Mouse (Mus musculus) midbrain, embryonic 14.5 days (tissue): ENCODE results near the gene Scgb1b3. TPM values are rescaled to one million over a fixed set of nuclear protein-coding genes. Genes with fewer than 3 reads are reported as not detected.

Source experiments
- ATAC-seq: fragments of 200-750 bp; cut with Nextera tagmentation; 2 replicates; pipeline ENCODE4 v1.8.0; 2017; ENCODE audit warnings: moderate number of reproducible peaks, moderate library complexity; ENCODE audit not compliant: low FRiP score, low TSS enrichment
- DNase-seq: peaks from one replicate; pipeline ENCODE4 v3.0.0-alpha.2; 2015
- H3K27ac ChIP-seq: fragments of 300-500 bp; sonication (generic); replicated peaks from 2 replicates; pipeline ENCODE4 v1.5.1; 2014; ENCODE audit warnings: mild to moderate bottlenecking, low read depth, low read length, moderate library complexity
- H3K27me3 ChIP-seq: fragments of 300-500 bp; sonication (generic); 2 replicates; pipeline ENCODE4 v1.6.1; 2014; ENCODE audit warnings: low read length, control low read depth, mixed read lengths; ENCODE audit not compliant: control insufficient read depth, insufficient read depth
- H3K36me3 ChIP-seq: fragments of 300-500 bp; sonication (generic); 2 replicates; pipeline ENCODE4 v1.6.1; 2014; ENCODE audit warnings: low read length, control low read depth; ENCODE audit not compliant: control insufficient read depth, insufficient read depth
- H3K4me1 ChIP-seq: fragments of 300-500 bp; sonication (generic); 2 replicates; pipeline ENCODE4 v1.6.1; 2014; ENCODE audit warnings: mild to moderate bottlenecking, antibody characterized with exemption, low read length, control low read depth; ENCODE audit not compliant: control insufficient read depth, insufficient read depth
- H3K4me2 ChIP-seq: fragments of 300-500 bp; sonication (generic); 2 replicates; pipeline ENCODE4 v1.6.1; 2014; ENCODE audit warnings: mild to moderate bottlenecking, low read length, moderate library complexity
- H3K4me3 ChIP-seq: fragments of 300-500 bp; sonication (generic); replicated peaks from 2 replicates; pipeline ENCODE4 v1.5.1; 2014; ENCODE audit warnings: low read depth, low read length
- H3K9ac ChIP-seq: fragments of 300-500 bp; sonication (generic); replicated peaks from 2 replicates; pipeline ENCODE4 v1.6.1; 2014; ENCODE audit warnings: mild to moderate bottlenecking, low read length, moderate library complexity
- H3K9me3 ChIP-seq: fragments of 300-500 bp; sonication (generic); 2 replicates; pipeline ENCODE4 v1.6.1; 2016; ENCODE audit warnings: low read length, control low read depth, mixed read lengths; ENCODE audit not compliant: control insufficient read depth
- WGBS: fragments of 180-500 bp; shearing (Covaris S2); extraction: QIAGEN DNeasy Blood & Tissue Kit; methylation state at CpG from one replicate; pipeline ENCODE4 v1.1.7; 2014; 5-methylcytosine and 5-hydroxymethylcytosine counted together
- polyA plus RNA-seq: library from polyadenylated mRNA; unstranded; fragments of >200 nt; fragmentation: Nextera tagmentation; extraction: Ambion mirVana; gene quantifications from 2 replicates; pipeline ENCODE4 v1.2.1, GENCODE M21; 2014

Scgb1b3 gene
- not detected in 2 replicates for polyA plus RNA-seq

GRCm38 (mm10) chr7:31375292-31375691 is at the start of gene Scgb1b3:
Gene Scgb1b3, plus strand, starts transcription at chr7:31375592.
- H3K9ac ChIP-seq, result no peak within 1 kb of the TSS
- H3K27ac ChIP-seq, result no peak within 1 kb of the TSS
- H3K4me1 ChIP-seq, result no peaks in the 10 kb centered on the region
- ATAC-seq, result no peak
- H3K9me3 ChIP-seq, result peaks cover 30% of the 10 kb centered on the region
- no peaks in the 10 kb centered on the region for H3K27me3 ChIP-seq
- H3K36me3 ChIP-seq, result no peaks in the 10 kb centered on the region
- no peak within 1 kb of the TSS for H3K4me3 ChIP-seq
- no peak within 1 kb of the TSS for H3K4me2 ChIP-seq
- 75% methylated on average over 3 of the region's 3 CpGs for WGBS
- DNase-seq, result no peak

GRCm38 (mm10) chr7:31362022-31362560 is 13.3 kb upstream of the Scgb1b3 start, which contains the start of gene Scgb2b3:
Gene Scgb2b3, minus strand, starts transcription at chr7:31362072.
- Histone ChIP-seq H3K9me3 (peaks cover 24% of the 10 kb centered on the region), H3K36me3 (no peaks in the 10 kb centered on the region), H3K9ac (no peak within 1 kb of the TSS), H3K4me3 (no peak within 1 kb of the TSS), H3K27ac (no peak within 1 kb of the TSS), H3K4me2 (no peak within 1 kb of the TSS), H3K4me1 (no peaks in the 10 kb centered on the region), H3K27me3 (no peaks in the 10 kb centered on the region)
- no peak for DNase-seq
- ATAC-seq, result no peak
- 67% methylated on average over 4 of the region's 4 CpGs for WGBS

Other genes starting within 250 kb of the Scgb1b3 start
- gene Scn1b, start 248.6 kb upstream of the Scgb1b3 start, polyA plus RNA-seq, result 5.6 TPM in 2 replicates
- gene Gramd1a, start 219.7 kb upstream of the Scgb1b3 start, polyA plus RNA-seq, result 205 and 232 TPM in 2 replicates
- not detected in 2 replicates for gene Scgb2b2, start 85.1 kb upstream of the Scgb1b3 start, polyA plus RNA-seq
- not detected in 2 replicates for gene Scgb1b2, start 83.8 kb upstream of the Scgb1b3 start, polyA plus RNA-seq
- not detected in 2 replicates for gene Scgb2b3, start 13.5 kb upstream of the Scgb1b3 start, polyA plus RNA-seq